Mouse (Mus musculus): ENCODE results near the gene Tmf1.
A peak's percentile ranks its signal among the peaks of the same experiment; 100 is the strongest.

- TF ChIP-seq POLR2A (IDR thresholded peaks at IDR 0.05; ENCODE audit: borderline replicate concordance, extremely low read depth, low read depth, low read length) (0 out of 2 replicates have a peak, but pooled peaks have one; percentile 16), CTCF (IDR thresholded peaks at IDR 0.05; ENCODE audit: insufficient read depth, low read length) (no peak)
Observed at GRCm38 (mm10) chr6:97145156-97145555, 33.8 kb downstream of the Tmf1 start.
